Mouse (Mus musculus): Measurements from ENCODE around the gene Myl3.

GRCm38 (mm10) chr9:110713389-110713788, 28.3 kb upstream of the Myl3 start:
- TF ChIP-seq ELF1 (IDR thresholded peaks at IDR 0.05; ENCODE audit: low read depth, low read length) (no peak), MEF2A (IDR thresholded peaks at IDR 0.05; ENCODE audit: borderline replicate concordance, low read depth, low read length) (no peak), ZKSCAN1 (IDR thresholded peaks at IDR 0.05; ENCODE audit: borderline replicate concordance, low read depth, low read length) (no peak), CTCF (conservative IDR thresholded peaks at IDR 0.05 in 1 of 2, IDR thresholded peaks at IDR 0.05 in 1 of 2; ENCODE audit: low read depth in 2 of 2, low read length in 2 of 2) (no peak), E2F4 (IDR thresholded peaks at IDR 0.05; ENCODE audit: insufficient replicate concordance, low read depth, low read length) (no peak), MAFK (IDR thresholded peaks at IDR 0.05; ENCODE audit: insufficient replicate concordance, low read length) (no peak)
